14 mouse cellular contexts compared by ENCODE assay signal in the genomic region with DNA sequence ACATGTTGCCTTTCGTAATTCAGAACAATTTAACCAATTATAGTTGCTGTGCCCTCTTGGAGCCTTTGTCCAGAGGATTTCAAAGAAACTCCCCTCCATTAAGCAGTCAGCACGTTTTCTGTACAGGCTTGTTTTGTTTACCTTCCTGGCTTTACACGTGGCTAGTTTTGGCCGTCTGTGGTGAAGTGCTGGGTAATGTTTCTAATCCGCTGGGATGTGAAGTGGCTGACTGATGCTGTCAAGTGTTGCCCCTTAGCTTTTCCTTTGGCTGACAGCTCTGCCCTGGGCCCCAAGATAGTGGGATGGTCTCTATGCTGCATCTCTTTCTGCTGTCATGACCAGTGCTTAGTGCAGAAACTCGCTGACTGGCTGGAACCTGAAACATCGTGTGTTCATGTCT. TPM values are rescaled to one million over a fixed set of nuclear protein-coding genes. Genes with fewer than 3 reads are reported as not detected.
DNase-seq lines count a peak whose midpoint lies in the region; ATAC-seq lines count a peak whose summit lies in the region.
"Had no signal": no experiment of that assay in that cellular context is flagged by ENCODE, and none has a peak within 500 bp of the region (broad histone marks: within the 10 kb centered on the region; RNA-seq: fewer than 3 reads in every experiment).

No protein-coding gene starts in this region.

- H3K9me3 ChIP-seq in forebrain, embryonic 16.5 days (ENCODE audit: control insufficient read depth, low read length) = no peaks in the 10 kb centered on the region
- H3K9me3 ChIP-seq in forebrain, embryonic 13.5 days (replicated peaks) = no peaks in the 10 kb centered on the region
- H3K9me3 ChIP-seq in intestine, embryonic 14.5 days (ENCODE audit: control insufficient read depth, low read length) = no peaks in the 10 kb centered on the region
- no peaks in the 10 kb centered on the region for H3K9me3 ChIP-seq in intestine, embryonic 15.5 days
- no peaks in the 10 kb centered on the region for H3K9me3 ChIP-seq in megakaryocyte, embryonic 14.5 days
- H3K9me3 ChIP-seq in hindbrain, embryonic 16.5 days (ENCODE audit: control insufficient read depth, low read length) = no peaks in the 10 kb centered on the region

- H3K4me1 ChIP-seq in forebrain, embryonic 16.5 days (replicated peaks; ENCODE audit: control insufficient read depth, insufficient read depth, low read length) = no peaks in the 10 kb centered on the region; the same call in 1 of the 2 replicates
- 0 out of 2 replicates have a peak, but pooled peaks cover 6% of the 10 kb centered on the region for H3K4me1 ChIP-seq in forebrain, embryonic 13.5 days
- no peaks in the 10 kb centered on the region for H3K4me1 ChIP-seq in intestine, embryonic 14.5 days (replicated peaks; ENCODE audit: control insufficient read depth, insufficient read depth, low read length)
- no peaks in the 10 kb centered on the region for H3K4me1 ChIP-seq in intestine, embryonic 15.5 days (replicated peaks)
- H3K4me1 ChIP-seq in megakaryocyte, embryonic 14.5 days = peaks cover 40% of the 10 kb centered on the region
- H3K4me1 ChIP-seq in hindbrain, embryonic 16.5 days (ENCODE audit: control insufficient read depth, insufficient read depth, low read depth, low read length) = no peaks in the 10 kb centered on the region

- no peak overlapping the region for H3K4me3 ChIP-seq in forebrain, embryonic 16.5 days (replicated peaks; ENCODE audit: low read length)
- H3K4me3 ChIP-seq in forebrain, embryonic 13.5 days = no peak overlapping the region
- no peak overlapping the region for H3K4me3 ChIP-seq in intestine, embryonic 14.5 days (ENCODE audit: low read depth, low read length)
- H3K4me3 ChIP-seq in intestine, embryonic 15.5 days (replicated peaks) = no peak overlapping the region
- peak overlapping the region; percentile 31 for H3K4me3 ChIP-seq in megakaryocyte, embryonic 14.5 days (replicated peaks)
- H3K4me3 ChIP-seq in hindbrain, embryonic 16.5 days (ENCODE audit: low read length) = no peak overlapping the region
- H3K4me3 ChIP-seq: heart, adult 2 months had no signal

- no peaks in the 10 kb centered on the region for H3K27me3 ChIP-seq in forebrain, embryonic 16.5 days (replicated peaks; ENCODE audit: control insufficient read depth, insufficient read depth, low read length)
- no peaks in the 10 kb centered on the region for H3K27me3 ChIP-seq in forebrain, embryonic 13.5 days
- H3K27me3 ChIP-seq in intestine, embryonic 14.5 days (replicated peaks; ENCODE audit: control insufficient read depth, insufficient read depth, low read length) = no peaks in the 10 kb centered on the region
- no peaks in the 10 kb centered on the region for H3K27me3 ChIP-seq in intestine, embryonic 15.5 days (replicated peaks)
- no peaks in the 10 kb centered on the region for H3K27me3 ChIP-seq in megakaryocyte, embryonic 14.5 days (replicated peaks)
- H3K27me3 ChIP-seq in hindbrain, embryonic 16.5 days (replicated peaks; ENCODE audit: control insufficient read depth, insufficient read depth, low read length) = no peaks in the 10 kb centered on the region

- no peak overlapping the region for H3K4me2 ChIP-seq in forebrain, embryonic 16.5 days (ENCODE audit: low read length)
- H3K4me2 ChIP-seq in forebrain, embryonic 13.5 days = no peak overlapping the region
- no peak overlapping the region for H3K4me2 ChIP-seq in intestine, embryonic 14.5 days (ENCODE audit: low read length)
- no peak overlapping the region for H3K4me2 ChIP-seq in intestine, embryonic 15.5 days (replicated peaks)
- no peak overlapping the region for H3K4me2 ChIP-seq in hindbrain, embryonic 16.5 days (ENCODE audit: low read length)

- WGBS in forebrain, embryonic 16.5 days = 22% methylated on average over 7 of the region's 7 CpGs
- 17% methylated on average over 7 of the region's 7 CpGs for WGBS in forebrain, embryonic 13.5 days
- 38% methylated on average over 7 of the region's 7 CpGs for WGBS in intestine, embryonic 14.5 days
- 45% methylated on average over 7 of the region's 7 CpGs for WGBS in intestine, embryonic 15.5 days
- WGBS in hindbrain, embryonic 16.5 days = 31% methylated on average over 7 of the region's 7 CpGs

- ATAC-seq in forebrain, embryonic 16.5 days = peak; percentile 45; the same call in 1 of the 2 replicates
- no peak for ATAC-seq in forebrain, embryonic 13.5 days
- ATAC-seq in intestine, embryonic 14.5 days (replicated peaks; ENCODE audit: low FRiP score, low TSS enrichment, low read depth) = no peak
- ATAC-seq in intestine, embryonic 15.5 days = no peak; the same call in 1 of the 2 replicates
- no peak for ATAC-seq in megakaryocyte, adult 5-6 weeks (ENCODE audit: poor library complexity, severe bottlenecking)
- peak; percentile 34; the same call in 1 of the 2 replicates for ATAC-seq in hindbrain, embryonic 16.5 days

- H3K27ac ChIP-seq in forebrain, embryonic 16.5 days (ENCODE audit: low read length) = no peak overlapping the region
- no peak overlapping the region for H3K27ac ChIP-seq in forebrain, embryonic 13.5 days
- H3K27ac ChIP-seq in intestine, embryonic 14.5 days (ENCODE audit: low read depth) = no peak overlapping the region
- no peak overlapping the region for H3K27ac ChIP-seq in intestine, embryonic 15.5 days
- H3K27ac ChIP-seq in hindbrain, embryonic 16.5 days (ENCODE audit: low read depth, low read length) = no peak overlapping the region
- H3K27ac ChIP-seq: heart, adult 2 months had no signal

- H3K36me3 ChIP-seq in forebrain, embryonic 16.5 days (ENCODE audit: control insufficient read depth, insufficient read depth) = no peaks in the 10 kb centered on the region
- H3K36me3 ChIP-seq in forebrain, embryonic 13.5 days (ENCODE audit: poor library complexity, severe bottlenecking) = no peaks in the 10 kb centered on the region
- peaks cover 10% of the 10 kb centered on the region for H3K36me3 ChIP-seq in intestine, embryonic 14.5 days (ENCODE audit: control insufficient read depth, insufficient read depth, low read length)
- no peaks in the 10 kb centered on the region for H3K36me3 ChIP-seq in intestine, embryonic 15.5 days
- peaks cover 33% of the 10 kb centered on the region for H3K36me3 ChIP-seq in megakaryocyte, embryonic 14.5 days (replicated peaks; ENCODE audit: low read length)
- H3K36me3 ChIP-seq in hindbrain, embryonic 16.5 days (ENCODE audit: control insufficient read depth, insufficient read depth, low read length) = no peaks in the 10 kb centered on the region

- H3K9ac ChIP-seq in forebrain, embryonic 16.5 days (replicated peaks; ENCODE audit: low read depth, low read length) = no peak overlapping the region
- no peak overlapping the region for H3K9ac ChIP-seq in forebrain, embryonic 13.5 days
- H3K9ac ChIP-seq in intestine, embryonic 14.5 days (ENCODE audit: low read length) = no peak overlapping the region
- no peak overlapping the region for H3K9ac ChIP-seq in intestine, embryonic 15.5 days
- H3K9ac ChIP-seq in hindbrain, embryonic 16.5 days (ENCODE audit: low read depth, low read length) = no peak overlapping the region

- DNase-seq in intestine, embryonic 14.5 days (ENCODE audit: low spot score) = peak; percentile 49
- DNase-seq in thymus, postnatal 4 days = no peak
- DNase-seq: adrenal gland, adult 8-10 months; cerebellum, adult 9-11 months; heart, adult 2 months; kidney, adult 11 months; right cerebral cortex, postnatal 4 days; thymus, postnatal 25 days had no signal

RNA-seq across cellular contexts. Expression of a gene that starts 43.1 kb away (rescaled TPM):
- 3.9 and 4.4 TPM in 2 replicates for polyA plus RNA-seq in forebrain, embryonic 16.5 days (2015; fragmentation: Nextera tagmentation; extraction: Ambion mirVana)
- polyA plus RNA-seq in forebrain, embryonic 13.5 days (2015; fragmentation: Nextera tagmentation; extraction: Ambion mirVana) = 2.1 and 3.2 TPM in 2 replicates
- polyA plus RNA-seq in intestine, embryonic 14.5 days (2014; fragmentation: Nextera tagmentation; extraction: Ambion mirVana) = 12.6 and 12.8 TPM in 2 replicates
- polyA plus RNA-seq in intestine, embryonic 15.5 days (2015; fragmentation: Nextera tagmentation; extraction: Ambion mirVana) = 11.6 and 13.9 TPM in 2 replicates
- 1.1 and 1.2 TPM in 2 replicates for polyA plus RNA-seq in megakaryocyte, embryonic 14.5 days (2012; ENCODE audit: insufficient read depth, low replicate concordance)
- 37.3 and 39.2 TPM in 2 replicates for total RNA-seq in megakaryocyte, adult 5-6 weeks (2015)
- total RNA-seq in megakaryocyte, adult 5-6 weeks (2017) = 38.3 and 48.0 TPM in 2 replicates
- polyA plus RNA-seq in hindbrain, embryonic 16.5 days (2015; fragmentation: Nextera tagmentation; extraction: Ambion mirVana) = 4.1 and 5.3 TPM in 2 replicates

Comparison
In these comparisons a context has a peak if more than half of its experiments do, and no peak if none do; other contexts are left out.
1. ATAC-seq: peak in forebrain, embryonic 16.5 days (single experiment) and hindbrain, embryonic 16.5 days (single experiment); none in forebrain, embryonic 13.5 days (single experiment), intestine, embryonic 14.5 days (single experiment), intestine, embryonic 15.5 days (single experiment) and megakaryocyte, adult 5-6 weeks (single experiment).